Mouse (Mus musculus): Measurements from ENCODE around the gene Gm45140.

The Gm45140 gene

GRCm38 (mm10) chr6:87799576-87799975 is 36.0 kb downstream of the Gm45140 start:
- DNase-seq (ENCODE audit: low spot score) = no peak

GRCm38 (mm10) chr6:87797321-87797720 is 38.3 kb downstream of the Gm45140 start:
- DNase-seq (ENCODE audit: low spot score) = no peak

- peak; percentile 54 for DNase-seq (ENCODE audit: low spot score)
Observed at GRCm38 (mm10) chr6:87796251-87796880, 39.2 kb downstream of the Gm45140 start.

GRCm38 (mm10) chr6:87795385-87796150 is 40.0 kb downstream of the Gm45140 start:
- no peak for DNase-seq (ENCODE audit: low spot score)

- no peak for DNase-seq (ENCODE audit: low spot score)
Observed at GRCm38 (mm10) chr6:87793821-87794510, 41.6 kb downstream of the Gm45140 start.

- DNase-seq (ENCODE audit: low spot score) = no peak
Observed at GRCm38 (mm10) chr6:87791826-87792225, 43.8 kb downstream of the Gm45140 start.

GRCm38 (mm10) chr6:87790779-87791480 is 44.7 kb downstream of the Gm45140 start:
- peak; percentile 92 for DNase-seq (ENCODE audit: low spot score)

- DNase-seq (ENCODE audit: low spot score) = no peak
Observed at GRCm38 (mm10) chr6:87789791-87790190, 45.8 kb downstream of the Gm45140 start.

GRCm38 (mm10) chr6:87788896-87789587 is 46.6 kb downstream of the Gm45140 start:
- no peak for DNase-seq (ENCODE audit: low spot score)

GRCm38 (mm10) chr6:87788266-87788895 is 47.2 kb downstream of the Gm45140 start:
- DNase-seq (ENCODE audit: low spot score) = no peak

- no peak for DNase-seq (ENCODE audit: low spot score)
Observed at GRCm38 (mm10) chr6:87787108-87787890, 48.3 kb downstream of the Gm45140 start.

- no peak for DNase-seq (ENCODE audit: low spot score)
Observed at GRCm38 (mm10) chr6:87786621-87787020, 49.0 kb downstream of the Gm45140 start.

GRCm38 (mm10) chr6:87784033-87784432 is 51.6 kb downstream of the Gm45140 start:
- no peak for DNase-seq (ENCODE audit: low spot score)

- no peak for DNase-seq (ENCODE audit: low spot score)
Observed at GRCm38 (mm10) chr6:87780546-87781301, 54.9 kb downstream of the Gm45140 start.

- DNase-seq (ENCODE audit: low spot score) = no peak
Observed at GRCm38 (mm10) chr6:87779174-87780165, 56.1 kb downstream of the Gm45140 start.

- DNase-seq (ENCODE audit: low spot score) = no peak
Observed at GRCm38 (mm10) chr6:87778294-87779173, 57.1 kb downstream of the Gm45140 start.

- DNase-seq (ENCODE audit: low spot score) = no peak
Observed at GRCm38 (mm10) chr6:87777842-87778241, 57.8 kb downstream of the Gm45140 start, which contains the start of gene Gp9. Gene Gp9 (plus strand): TSS chr6:87778072.

Data from c-Kit-positive CD71-positive TER-119-positive erythroid progenitor cells, embryonic 14.5 days (primary cell).